Mouse (Mus musculus) T-helper 2 cell (primary cell): ENCODE results near the gene Fbxo21.

Experiments used
- in situ Hi-C: fragments of 300-600 bp; cut with MboI, MseI; formaldehyde crosslinking; loops from one replicate; pipeline ENCODE4 v1.15.1; 2025; ENCODE audit warnings: high pct_unique_total_duplicates

Gene Fbxo21

GRCm38 (mm10) chr5:117979082-117979481 lies 2.6 kb downstream of the Fbxo21 start:
- in situ Hi-C loops = no loop called here

- in situ Hi-C loops = no loop called here
Measured at GRCm38 (mm10) chr5:117980921-117981320, 4.4 kb downstream of the Fbxo21 start.

GRCm38 (mm10) chr5:117981943-117982342 lies 5.4 kb downstream of the Fbxo21 start:
- in situ Hi-C loops = no loop called here

- in situ Hi-C loops = no loop called here
Measured at GRCm38 (mm10) chr5:117986327-117986726, 9.8 kb downstream of the Fbxo21 start.

GRCm38 (mm10) chr5:117987891-117988290 lies 11.4 kb downstream of the Fbxo21 start:
- in situ Hi-C loops = no loop called here

GRCm38 (mm10) chr5:117988367-117988766 lies 11.8 kb downstream of the Fbxo21 start:
- in situ Hi-C loops = no loop called here

GRCm38 (mm10) chr5:117989773-117990172 lies 13.2 kb downstream of the Fbxo21 start:
- in situ Hi-C loops = no loop called here

- in situ Hi-C loops = no loop called here
Measured at GRCm38 (mm10) chr5:117990957-117991356, 14.4 kb downstream of the Fbxo21 start.

GRCm38 (mm10) chr5:117993550-117993949 lies 17.0 kb downstream of the Fbxo21 start:
- in situ Hi-C loops = no loop called here

GRCm38 (mm10) chr5:117995372-117995901 lies 18.9 kb downstream of the Fbxo21 start:
- in situ Hi-C loops = no loop called here

- in situ Hi-C loops = no loop called here
Measured at GRCm38 (mm10) chr5:117995911-117996310, 19.4 kb downstream of the Fbxo21 start.

- in situ Hi-C loops = no loop called here
Measured at GRCm38 (mm10) chr5:117996581-117996980, 20.1 kb downstream of the Fbxo21 start.

- in situ Hi-C loops = no loop called here
Measured at GRCm38 (mm10) chr5:117997434-117997970, 21.0 kb downstream of the Fbxo21 start.

- in situ Hi-C loops = no loop called here
Measured at GRCm38 (mm10) chr5:117999061-117999460, 22.5 kb downstream of the Fbxo21 start.

GRCm38 (mm10) chr5:117999584-117999983 lies 23.1 kb downstream of the Fbxo21 start:
- in situ Hi-C loops = no loop called here

GRCm38 (mm10) chr5:118002059-118002458 lies 25.5 kb downstream of the Fbxo21 start:
- in situ Hi-C loops = loop anchor here (5.0 kb wide), 1 partner anchor 70 kb away; no protein-coding TSS in a partner anchor

GRCm38 (mm10) chr5:118004619-118005018 lies 28.1 kb downstream of the Fbxo21 start:
- in situ Hi-C loops = loop anchor here (5.0 kb wide), 1 partner anchor 68 kb away; no protein-coding TSS in a partner anchor

- in situ Hi-C loops = no loop called here
Measured at GRCm38 (mm10) chr5:118005728-118006127, 29.2 kb downstream of the Fbxo21 start.

GRCm38 (mm10) chr5:118008344-118008743 lies 31.8 kb downstream of the Fbxo21 start:
- in situ Hi-C loops = no loop called here

GRCm38 (mm10) chr5:118010872-118011271 lies 34.3 kb downstream of the Fbxo21 start:
- in situ Hi-C loops = no loop called here

- in situ Hi-C loops = no loop called here
Measured at GRCm38 (mm10) chr5:118011796-118012195, 35.3 kb downstream of the Fbxo21 start.

GRCm38 (mm10) chr5:118015028-118015427 lies 38.5 kb downstream of the Fbxo21 start:
- in situ Hi-C loops = no loop called here

- in situ Hi-C loops = no loop called here
Measured at GRCm38 (mm10) chr5:118015669-118016068, 39.1 kb downstream of the Fbxo21 start.

- in situ Hi-C loops = no loop called here
Measured at GRCm38 (mm10) chr5:118017527-118017926, 41.0 kb downstream of the Fbxo21 start.
